In the genomic region with DNA sequence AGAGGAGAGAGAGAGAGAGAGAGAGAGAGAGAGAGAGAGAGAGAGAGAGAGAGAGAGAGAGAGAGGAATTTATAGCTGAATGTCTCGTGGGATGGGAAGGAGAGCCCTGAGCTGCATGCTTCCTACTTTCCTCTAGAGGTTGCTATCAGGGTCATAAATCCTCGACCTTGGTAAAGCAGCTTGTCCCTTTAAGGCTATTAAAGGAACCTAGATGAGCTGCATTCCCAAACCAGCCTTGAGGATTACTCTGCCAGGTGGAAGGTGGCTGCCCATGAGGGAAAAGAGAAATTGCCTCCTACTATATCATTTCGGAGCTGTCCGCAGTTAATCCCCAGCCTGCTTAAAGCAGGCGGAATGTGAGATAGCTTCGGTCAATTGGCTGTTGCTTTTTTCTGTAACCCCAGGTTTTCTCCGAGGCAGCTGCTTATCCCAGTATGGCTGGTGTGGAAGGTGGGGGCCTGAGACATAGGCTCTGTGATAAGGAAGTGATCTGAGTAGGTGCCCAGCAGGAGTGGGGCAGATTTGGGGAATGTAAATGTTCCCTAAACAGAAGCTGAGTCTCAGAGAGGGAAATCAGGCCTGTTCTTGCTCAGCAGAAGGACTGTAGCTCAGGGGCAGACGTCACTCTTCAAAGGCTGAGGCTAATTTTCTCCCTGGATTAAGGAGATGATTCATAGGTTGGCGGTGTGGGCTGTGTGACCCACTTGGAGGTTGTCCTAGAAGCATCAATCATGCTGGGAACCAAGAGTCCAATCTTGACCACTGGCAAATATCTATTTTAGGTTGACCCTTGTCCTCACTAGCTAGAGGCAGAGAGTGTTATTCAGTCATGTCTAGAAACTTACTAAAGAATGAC, we compare ENCODE assay signal across 10 mouse cellular contexts.
DNase-seq lines count a peak whose midpoint lies in the region; ATAC-seq and TF ChIP-seq lines count a peak whose summit lies in the region.
"Had no signal": no experiment of that assay in that cellular context is flagged by ENCODE, and none has a peak within 500 bp of the region (broad histone marks: within the 10 kb centered on the region; RNA-seq: fewer than 3 reads in every experiment).

No protein-coding gene starts in this region.

- no peak overlapping the region for H3K9ac ChIP-seq in midbrain, embryonic 14.5 days (replicated peaks; ENCODE audit: low read length)
- no peak overlapping the region for H3K9ac ChIP-seq in midbrain, postnatal 0 days (replicated peaks; ENCODE audit: low read length, poor library complexity, severe bottlenecking)
- no peak overlapping the region for H3K9ac ChIP-seq in heart, postnatal 0 days (replicated peaks; ENCODE audit: low read depth, low read length)

- H3K4me1 ChIP-seq in midbrain, embryonic 14.5 days (ENCODE audit: control insufficient read depth, insufficient read depth, low read length) = peaks cover 10% of the 10 kb centered on the region
- 0 out of 2 replicates have a peak, but pooled peaks cover 6% of the 10 kb centered on the region for H3K4me1 ChIP-seq in midbrain, postnatal 0 days (ENCODE audit: insufficient read depth, low read length)
- H3K4me1 ChIP-seq in heart, postnatal 0 days (ENCODE audit: control insufficient read depth, insufficient read depth) = peaks cover 33% of the 10 kb centered on the region

- WGBS in midbrain, embryonic 14.5 days = 20% methylated on average over 9 of the region's 9 CpGs
- WGBS in midbrain, postnatal 0 days = 24% methylated on average over 9 of the region's 9 CpGs
- WGBS in heart, postnatal 0 days = 21% methylated on average over 9 of the region's 9 CpGs

- no peak overlapping the region for H3K4me3 ChIP-seq in midbrain, embryonic 14.5 days (replicated peaks; ENCODE audit: low read depth, low read length)
- no peak overlapping the region for H3K4me3 ChIP-seq in midbrain, postnatal 0 days (ENCODE audit: low read depth, low read length)
- no peak overlapping the region for H3K4me3 ChIP-seq in heart, postnatal 0 days (ENCODE audit: low read depth, low read length)
- H3K4me3 ChIP-seq: left cerebral cortex, adult 2 months had no signal

- DNase-seq in midbrain, embryonic 14.5 days = peak; percentile 34
- no peak for DNase-seq in midbrain, postnatal 0 days (ENCODE audit: low spot score)
- DNase-seq in cerebellum, adult 8-10 months = peak; percentile 6
- peak; percentile 26 for DNase-seq in heart, postnatal 0 days (ENCODE audit: low spot score)
- DNase-seq in retina, postnatal 7 days (ENCODE audit: low read depth, low spot score) = peak; percentile 16
- no peak for DNase-seq in spleen, postnatal 10 days (ENCODE audit: low spot score in 2 of 2)
- DNase-seq in layer of hippocampus, postnatal 36 days = no peak
- no peak for DNase-seq in right cerebral cortex, adult 18-20 months
- DNase-seq: thymus, postnatal 4 days had no signal

- H3K27ac ChIP-seq in midbrain, embryonic 14.5 days (replicated peaks; ENCODE audit: low read depth, low read length) = no peak overlapping the region
- no peak overlapping the region for H3K27ac ChIP-seq in midbrain, postnatal 0 days (ENCODE audit: low read depth, low read length)
- no peak overlapping the region for H3K27ac ChIP-seq in heart, postnatal 0 days (ENCODE audit: low read depth)
- H3K27ac ChIP-seq: left cerebral cortex, adult 2 months had no signal

- no peaks in the 10 kb centered on the region for H3K27me3 ChIP-seq in midbrain, embryonic 14.5 days (ENCODE audit: control insufficient read depth, insufficient read depth, low read length)
- peaks cover 3% of the 10 kb centered on the region; the same call in 1 of the 2 replicates for H3K27me3 ChIP-seq in midbrain, postnatal 0 days (ENCODE audit: insufficient read depth, low read length)
- no peaks in the 10 kb centered on the region for H3K27me3 ChIP-seq in heart, postnatal 0 days (ENCODE audit: control insufficient read depth, insufficient read depth, low read length)

- no peak for TF ChIP-seq CTCF in midbrain, postnatal 0 days (IDR thresholded peaks at IDR 0.05)
- no peak for TF ChIP-seq CTCF in heart, postnatal 0 days (IDR thresholded peaks at IDR 0.05; ENCODE audit: low read depth)

- ATAC-seq in midbrain, embryonic 14.5 days (ENCODE audit: low FRiP score, low TSS enrichment) = no peak
- no peak for ATAC-seq in midbrain, postnatal 0 days (ENCODE audit: low FRiP score)
- no peak; the same call in 1 of the 2 replicates for ATAC-seq in heart, postnatal 0 days (ENCODE audit: insufficient read depth, low read depth)

- no peak for TF ChIP-seq EP300 in heart, postnatal 0 days (IDR thresholded peaks at IDR 0.05; ENCODE audit: low read depth)

- H3K9me3 ChIP-seq in midbrain, embryonic 14.5 days (ENCODE audit: control insufficient read depth, low read length) = no peaks in the 10 kb centered on the region
- no peaks in the 10 kb centered on the region for H3K9me3 ChIP-seq in midbrain, postnatal 0 days (ENCODE audit: low read length)
- no peaks in the 10 kb centered on the region for H3K9me3 ChIP-seq in heart, postnatal 0 days (replicated peaks; ENCODE audit: control insufficient read depth, low read length)

- no peaks in the 10 kb centered on the region for H3K36me3 ChIP-seq in midbrain, embryonic 14.5 days (ENCODE audit: control insufficient read depth, insufficient read depth, low read length)
- no peaks in the 10 kb centered on the region for H3K36me3 ChIP-seq in midbrain, postnatal 0 days (ENCODE audit: insufficient read depth, low read length)
- H3K36me3 ChIP-seq in heart, postnatal 0 days (replicated peaks; ENCODE audit: control insufficient read depth, insufficient read depth, low read length) = no peaks in the 10 kb centered on the region

- no peak overlapping the region for H3K4me2 ChIP-seq in midbrain, embryonic 14.5 days (ENCODE audit: low read length)
- no peak overlapping the region for H3K4me2 ChIP-seq in midbrain, postnatal 0 days (ENCODE audit: low read depth, low read length, poor library complexity, severe bottlenecking)
- H3K4me2 ChIP-seq in heart, postnatal 0 days (ENCODE audit: low read depth, low read length) = no peak overlapping the region

Comparison
In these comparisons a context has a peak if more than half of its experiments do, and no peak if none do; other contexts are left out.
1. DNase-seq: peak in midbrain, embryonic 14.5 days (single experiment), cerebellum, adult 8-10 months (single experiment), heart, postnatal 0 days (single experiment) and retina, postnatal 7 days (single experiment); none in midbrain, postnatal 0 days (single experiment), spleen, postnatal 10 days (0 of 2), layer of hippocampus, postnatal 36 days (0 of 2) and right cerebral cortex, adult 18-20 months (single experiment).